Mouse (Mus musculus) retina, postnatal 1 day (tissue): ENCODE results near the gene Vcl.

Source experiments
- DNase-seq: peaks from one replicate; pipeline ENCODE4 v3.0.0-alpha.2; 2012

Gene Vcl

GRCm38 (mm10) chr14:21018977-21019376, 89.8 kb downstream of the Vcl start:
- peak; percentile 75 for DNase-seq

GRCm38 (mm10) chr14:21020435-21020834, 91.2 kb downstream of the Vcl start:
- no peak for DNase-seq

DNA sequence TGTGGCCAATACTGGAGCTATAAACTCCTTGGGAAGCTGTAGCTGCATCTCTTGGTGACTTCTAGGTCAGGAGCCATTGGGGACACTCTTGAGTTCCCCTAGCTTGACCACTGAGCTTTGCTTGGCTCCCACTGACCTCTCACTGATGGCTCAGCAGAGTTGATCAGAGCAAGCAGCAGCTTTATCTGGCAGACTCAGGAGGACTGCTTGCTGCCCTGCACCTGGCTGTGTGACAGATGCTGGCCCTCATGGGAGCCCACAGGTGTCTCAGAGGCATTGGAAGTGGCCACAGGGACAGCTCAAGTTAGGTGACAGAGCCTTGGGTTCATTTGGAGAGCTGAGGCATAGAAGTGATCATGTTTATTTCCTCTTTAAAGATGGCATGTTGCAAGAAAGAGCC, 98.3 kb downstream of the Vcl start:
- no peak for DNase-seq

DNA sequence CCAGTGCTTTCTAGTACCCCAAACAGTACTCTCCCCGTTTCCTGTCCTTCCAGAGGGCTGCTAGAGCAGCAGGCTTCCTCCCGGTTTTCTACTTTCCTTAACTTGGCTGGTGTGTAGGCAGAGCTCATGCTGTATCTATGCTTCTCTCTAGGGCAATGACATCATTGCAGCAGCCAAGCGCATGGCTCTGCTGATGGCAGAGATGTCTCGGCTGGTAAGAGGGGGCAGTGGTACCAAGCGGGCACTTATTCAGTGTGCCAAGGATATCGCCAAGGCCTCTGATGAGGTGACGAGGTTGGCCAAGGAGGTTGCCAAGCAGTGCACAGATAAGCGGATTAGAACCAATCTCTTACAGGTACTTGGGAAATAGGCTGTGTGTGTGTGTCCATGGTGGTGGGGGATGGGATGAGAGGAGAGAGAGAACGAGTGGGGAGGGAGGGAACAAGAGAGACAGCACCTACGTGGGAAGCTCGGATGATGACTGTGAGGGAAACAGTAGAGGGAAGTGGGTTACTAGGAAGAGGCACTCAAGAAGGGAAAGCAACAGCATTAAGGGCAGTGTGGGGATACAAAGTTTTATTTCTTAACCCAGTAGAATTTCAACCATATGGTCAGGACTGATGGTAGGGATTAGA, 99.9 kb downstream of the Vcl start:
- no peak for DNase-seq

- peak; percentile 51 for DNase-seq
Observed at GRCm38 (mm10) chr14:21031783-21032511, 102.7 kb downstream of the Vcl start.

- DNase-seq, result no peak
Observed at GRCm38 (mm10) chr14:21034271-21034670, 105.1 kb downstream of the Vcl start.

DNA sequence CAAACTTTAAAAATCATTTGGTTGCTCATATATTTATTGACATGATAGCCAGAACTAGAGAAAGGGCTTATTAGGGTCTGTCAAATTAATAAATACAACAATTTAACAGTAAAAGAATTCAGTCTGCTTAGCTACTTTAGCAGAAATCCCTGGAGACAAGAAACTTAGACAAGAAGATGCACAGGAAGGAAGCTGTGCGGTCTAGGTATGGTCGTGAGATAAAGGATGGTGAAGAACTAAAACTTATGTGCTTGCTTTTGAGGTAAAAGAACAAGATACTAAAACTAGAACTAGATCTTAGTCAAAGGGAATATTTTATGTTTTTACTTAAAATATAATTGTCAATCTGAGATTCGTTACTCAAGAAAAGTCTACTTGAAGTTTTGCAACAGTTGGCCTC, 105.6 kb downstream of the Vcl start:
- no peak for DNase-seq

GRCm38 (mm10) chr14:21039077-21039476, 109.9 kb downstream of the Vcl start:
- DNase-seq, result no peak

GRCm38 (mm10) chr14:21039623-21040022, 110.4 kb downstream of the Vcl start:
- DNase-seq, result no peak

DNA sequence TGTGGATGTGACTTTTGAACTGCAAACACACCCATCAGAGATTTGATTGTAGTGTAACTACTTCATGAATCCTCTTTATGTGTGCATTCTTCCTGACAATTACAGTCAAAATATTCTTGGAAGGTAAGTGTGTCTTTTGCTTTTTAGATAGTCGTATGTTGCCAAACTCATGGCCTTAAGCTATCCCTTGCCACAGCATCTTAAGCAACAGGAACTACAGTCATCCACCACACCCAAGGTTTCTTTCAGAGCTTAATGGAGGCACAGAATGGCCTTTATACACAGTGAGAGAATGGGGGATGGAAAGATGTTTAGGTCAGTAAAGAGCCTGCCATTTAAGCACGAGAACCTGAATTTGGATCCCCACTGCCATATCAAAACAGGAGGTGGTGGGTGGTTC, 118.6 kb downstream of the Vcl start:
- no peak for DNase-seq

DNA sequence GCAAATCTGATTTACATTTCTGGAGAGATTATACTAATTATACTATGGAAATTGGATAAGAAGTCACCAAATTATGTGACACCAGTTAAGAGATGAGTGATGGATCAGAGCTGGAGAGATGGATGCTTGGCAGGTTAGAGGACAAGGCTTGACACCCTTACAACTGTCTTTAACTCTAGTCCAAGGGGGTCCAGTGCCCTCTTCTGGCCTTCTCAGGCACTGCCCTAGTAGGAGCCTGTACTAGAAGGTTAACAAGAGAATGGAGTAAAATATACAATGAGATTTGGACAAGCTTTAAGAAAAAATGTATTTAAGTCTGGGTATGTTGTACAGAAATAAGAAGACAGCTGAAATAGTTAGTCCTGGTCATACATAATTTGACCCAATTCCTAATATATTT, 119.7 kb downstream of the Vcl start:
- DNase-seq, result peak; percentile 39

DNA sequence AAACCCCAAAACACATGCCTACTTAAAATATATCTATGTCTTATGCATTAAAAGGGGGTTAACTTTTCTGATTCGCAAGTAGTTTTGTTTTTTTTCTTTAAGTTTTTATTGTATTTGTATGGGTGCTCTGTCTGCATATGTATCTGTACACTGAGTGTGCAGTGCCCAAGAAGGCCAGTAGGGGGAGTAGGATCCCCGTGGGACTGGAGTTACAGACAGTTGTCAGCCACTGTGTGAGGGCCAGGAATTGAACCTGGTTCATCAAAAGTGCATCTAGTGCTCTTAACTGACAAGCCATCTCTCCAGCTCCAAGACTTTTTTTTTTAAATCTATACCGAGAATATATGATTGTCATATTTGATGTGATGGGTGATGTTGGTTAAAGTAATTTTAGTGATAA, 121.5 kb downstream of the Vcl start:
- peak; percentile 47 for DNase-seq

DNA sequence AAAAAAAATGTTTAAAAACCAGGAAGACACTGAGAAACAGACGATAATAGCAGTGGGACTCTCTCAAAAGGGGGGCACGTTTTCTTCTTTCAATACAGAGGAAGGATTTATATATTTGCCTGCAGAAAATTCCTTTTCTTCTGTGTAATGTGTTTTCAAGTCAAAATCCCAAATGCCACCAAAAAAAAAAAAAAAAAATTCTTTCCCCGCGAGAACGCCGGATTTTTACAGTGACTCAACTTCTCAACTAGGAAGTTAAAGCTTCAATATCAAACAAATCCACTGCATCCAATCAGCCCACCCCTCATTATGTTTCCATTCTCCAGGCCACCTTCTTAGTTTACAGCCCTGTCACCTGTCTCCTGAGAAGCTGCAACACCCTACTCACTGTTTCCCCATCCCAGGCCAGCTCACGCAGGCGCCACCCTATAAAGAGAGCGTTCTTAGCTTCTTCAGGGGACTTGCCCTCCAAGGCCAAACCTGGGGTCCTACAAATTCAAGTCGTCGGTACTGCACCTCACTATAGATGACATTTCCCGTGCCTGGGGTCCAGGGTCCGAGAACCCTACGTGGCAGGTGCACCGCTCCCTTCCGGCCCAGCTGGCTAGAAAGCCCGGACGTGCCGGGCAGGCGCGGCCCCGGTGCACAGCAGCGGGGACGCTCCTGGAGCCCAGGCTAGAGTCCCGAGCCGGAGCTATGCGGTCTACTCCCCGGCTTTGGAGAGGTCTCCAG, 122.3 kb downstream of the Vcl start:
- DNase-seq, result no peak

- peak; percentile 97 for DNase-seq
Observed at GRCm38 (mm10) chr14:21052112-21052780, 123.0 kb downstream of the Vcl start, which contains the start of the genes Ap3m1 and Adk. Gene Ap3m1 (minus strand): TSS chr14:21052508. Gene Adk (plus strand): TSS chr14:21052574.

DNA sequence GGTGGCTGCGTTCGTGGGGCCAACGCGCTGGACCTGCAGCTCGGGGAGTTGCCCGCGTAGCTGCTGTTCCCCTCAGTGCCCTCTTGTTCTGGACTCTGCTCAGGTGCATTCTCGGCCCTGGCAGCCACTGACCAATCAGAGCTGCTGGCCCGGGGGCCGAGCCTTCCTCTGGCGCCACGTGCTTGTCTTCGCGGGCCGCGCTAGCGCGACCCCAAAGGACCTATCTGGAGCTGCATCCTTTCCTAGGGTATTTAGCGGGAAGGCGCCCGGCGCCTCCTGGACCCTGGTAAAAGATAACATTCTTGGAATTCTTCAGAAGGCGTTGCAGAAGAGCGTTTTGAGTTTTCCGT, 123.6 kb downstream of the Vcl start:
- DNase-seq, result no peak

GRCm38 (mm10) chr14:21053151-21053550, 124.0 kb downstream of the Vcl start:
- no peak for DNase-seq

DNA sequence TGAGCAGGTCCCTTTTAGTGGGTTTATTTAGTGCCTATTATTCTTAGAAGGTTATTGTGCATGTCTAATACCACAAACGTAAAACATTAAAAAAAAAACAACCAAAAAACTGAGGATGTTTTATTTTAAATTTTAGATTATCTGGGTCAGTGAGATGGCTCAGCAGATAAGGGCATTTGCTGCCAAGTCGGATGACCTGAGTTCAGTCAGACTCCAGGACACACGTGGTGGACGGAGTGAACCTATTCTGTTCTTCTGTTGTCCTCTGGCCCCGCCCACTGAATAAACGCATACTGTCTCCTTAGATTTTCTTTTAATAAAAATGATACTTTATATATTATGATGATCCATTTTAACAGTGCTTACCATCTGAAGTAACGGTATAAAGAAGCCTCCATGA, 124.4 kb downstream of the Vcl start:
- DNase-seq, result no peak

DNA sequence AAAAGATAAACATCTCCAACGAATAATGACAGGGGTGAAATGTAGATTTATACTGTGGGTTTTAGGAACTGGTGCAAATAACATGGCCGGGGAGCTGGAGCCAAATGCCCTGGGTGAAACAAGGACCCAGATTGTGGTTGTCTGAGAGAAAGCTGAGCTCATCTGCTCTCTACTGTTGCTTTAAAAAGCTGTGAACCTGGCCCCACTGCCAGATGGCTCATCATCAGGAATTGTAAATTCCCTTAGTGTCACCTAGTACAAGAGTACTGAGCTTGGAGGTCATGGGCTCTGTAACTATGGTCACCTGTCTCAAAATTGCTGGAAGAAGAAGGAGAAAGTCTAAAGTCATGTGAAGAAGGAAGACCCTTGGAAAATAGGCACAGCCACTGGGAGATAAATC, 129.8 kb downstream of the Vcl start:
- no peak for DNase-seq

GRCm38 (mm10) chr14:21062766-21063513, 133.7 kb downstream of the Vcl start:
- no peak for DNase-seq

- no peak for DNase-seq
Observed at GRCm38 (mm10) chr14:21064321-21064720, 135.1 kb downstream of the Vcl start.

DNA sequence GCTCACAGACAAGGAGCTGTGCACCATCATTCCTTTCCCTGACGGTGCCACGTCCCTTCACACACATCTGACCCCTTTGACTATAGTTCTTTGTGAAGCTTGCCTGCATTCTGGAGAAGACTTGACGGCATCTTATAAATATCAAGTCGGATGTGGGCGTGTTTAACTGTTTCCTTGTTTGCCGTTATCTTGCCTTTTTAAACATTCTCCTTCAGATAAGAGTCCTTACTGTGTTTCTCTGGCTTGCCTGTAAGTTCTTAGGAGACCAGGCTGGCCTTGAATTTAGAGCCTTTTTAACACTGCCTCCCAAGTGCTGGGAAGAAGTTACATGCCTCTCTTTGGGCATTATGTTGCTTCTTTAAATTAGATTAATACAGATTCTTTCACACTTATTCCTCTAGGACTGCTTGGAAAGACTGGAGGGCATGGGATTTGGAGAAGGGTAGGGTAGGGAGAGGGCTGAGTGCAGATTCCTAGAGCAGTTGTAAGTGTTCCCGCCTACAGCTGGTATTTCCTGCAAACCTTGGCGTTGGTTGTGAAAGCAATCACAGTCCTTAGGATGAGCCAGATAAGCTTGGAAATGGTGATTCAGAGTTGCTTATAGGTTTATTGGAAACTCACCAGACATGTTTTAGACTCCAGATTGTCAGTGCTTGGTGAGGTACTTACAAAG, 136.4 kb downstream of the Vcl start:
- DNase-seq, result no peak

- DNase-seq, result peak; percentile 11
Observed at GRCm38 (mm10) chr14:21069594-21069993, 140.4 kb downstream of the Vcl start.
